Mouse (Mus musculus): ENCODE data around the gene Wdr25. TPM values are rescaled to one million over a fixed set of nuclear protein-coding genes. Genes with fewer than 3 reads are reported as not detected.

Wdr25 gene
- total and polyA plus RNA-seq, 3 experiments, result 8.3 to 12.4 (median 10.8) TPM

GRCm38 (mm10) chr12:108918753-108919152 lies 25.3 kb downstream of the Wdr25 start:
- in situ Hi-C loops (cut with MboI; ENCODE audit: low pct_ligation_motif_present, low pct_unique_long_range_greater_than_20kb, low sequenced_read_pairs), result no loop called here
- H3K27ac ChIP-seq (ENCODE audit: insufficient read depth, low read depth), result no peak overlapping the region

GRCm38 (mm10) chr12:108926606-108927111 lies 33.2 kb downstream of the Wdr25 start:
- H3K4me2 ChIP-seq (ENCODE audit: insufficient read depth, low read depth, poor library complexity, severe bottlenecking), result no peak overlapping the region
- H3K36me3 ChIP-seq (replicated peaks in 1 of 2; ENCODE audit: control insufficient read depth in 1 of 2, insufficient read depth in 1 of 2, low read length in 1 of 2), result peaks cover 0 to 54% of the 10 kb centered on the region in 2 experiments
- H3K4me1 ChIP-seq (ENCODE audit: control insufficient read depth in 1 of 2, insufficient read depth in 2 of 2), result peaks cover 0 to 4% of the 10 kb centered on the region in 2 experiments; a peak in 2 of 4 replicates
- no peak for TF ChIP-seq USF1 (IDR thresholded peaks at IDR 0.05; ENCODE audit: low read depth, low read length)
- no peak for TF ChIP-seq MEF2A (IDR thresholded peaks at IDR 0.05; ENCODE audit: borderline replicate concordance, low read depth, low read length)
- TF ChIP-seq NELFE (IDR thresholded peaks at IDR 0.05; ENCODE audit: low read depth, low read length), result no peak
- H3K27me3 ChIP-seq (replicated peaks), result no peaks in the 10 kb centered on the region
- H3K27ac ChIP-seq (ENCODE audit: insufficient read depth, low read depth), result no peak overlapping the region
- H3K9ac ChIP-seq (ENCODE audit: insufficient read depth, low read depth), result no peak overlapping the region
- in situ Hi-C loops (cut with MboI; ENCODE audit: low pct_ligation_motif_present, low pct_unique_long_range_greater_than_20kb, low sequenced_read_pairs), result no loop called here
- no peaks in the 10 kb centered on the region for H3K9me3 ChIP-seq (replicated peaks; ENCODE audit: low read length)
- DNase-seq (ENCODE audit: extremely low read depth), result no peak
- no peak overlapping the region for H3K4me3 ChIP-seq (replicated peaks in 1 of 3; ENCODE audit: low read depth in 2 of 3, low read length in 2 of 3, poor library complexity in 1 of 3)
- dilution Hi-C loops (cut with MboI; ENCODE audit: extremely low pct_ligation_motif_present, extremely low pct_unique_long_range_greater_than_20kb, low sequenced_read_pairs), result no loop called here
- H3K79me2 ChIP-seq (replicated peaks; ENCODE audit: control insufficient read depth, extremely low read depth, insufficient read depth, poor library complexity, severe bottlenecking), result no peaks in the 10 kb centered on the region

More at GRCm38 (mm10) chr12:108918753-108919152, 25.3 kb downstream of the Wdr25 start:
- no peak for DNase-seq (ENCODE audit: extremely low read depth)
- Histone ChIP-seq H3K9ac (ENCODE audit: insufficient read depth, low read depth) (no peak overlapping the region), H3K4me1 (ENCODE audit: control insufficient read depth in 1 of 2, insufficient read depth in 2 of 2) (peaks cover 0 to 9% of the 10 kb centered on the region in 2 experiments; a peak in 1 of 4 replicates), H3K4me2 (ENCODE audit: insufficient read depth, low read depth, poor library complexity, severe bottlenecking) (no peak overlapping the region), H3K4me3 (replicated peaks in 1 of 3; ENCODE audit: low read depth in 2 of 3, low read length in 2 of 3, poor library complexity in 1 of 3) (no peak overlapping the region), H3K9me3 (replicated peaks; ENCODE audit: low read length) (no peaks in the 10 kb centered on the region), H3K79me2 (replicated peaks; ENCODE audit: control insufficient read depth, extremely low read depth, insufficient read depth, poor library complexity, severe bottlenecking) (no peaks in the 10 kb centered on the region), H3K27me3 (replicated peaks) (no peaks in the 10 kb centered on the region), H3K36me3 (replicated peaks in 1 of 2; ENCODE audit: control insufficient read depth in 1 of 2, insufficient read depth in 1 of 2, low read length in 1 of 2) (peaks cover 0 to 49% of the 10 kb centered on the region in 2 experiments)
- TF ChIP-seq USF1 (IDR thresholded peaks at IDR 0.05; ENCODE audit: low read depth, low read length) (no peak), NELFE (IDR thresholded peaks at IDR 0.05; ENCODE audit: low read depth, low read length) (no peak), E2F4 (IDR thresholded peaks at IDR 0.05; ENCODE audit: insufficient replicate concordance, low read depth, low read length) (no peak), POLR2AphosphoS2 (IDR thresholded peaks at IDR 0.05; ENCODE audit: low read depth, low read length) (no peak), CHD2 (IDR thresholded peaks at IDR 0.05; ENCODE audit: low read length) (no peak), SIN3A (IDR thresholded peaks at IDR 0.05; ENCODE audit: low read length) (no peak), ZC3H11A (IDR thresholded peaks at IDR 0.05; ENCODE audit: low read depth, low read length) (no peak), PAX5 (IDR thresholded peaks at IDR 0.05; ENCODE audit: low read length) (no peak)
- dilution Hi-C loops (cut with MboI; ENCODE audit: extremely low pct_ligation_motif_present, extremely low pct_unique_long_range_greater_than_20kb, low sequenced_read_pairs), result no loop called here

GRCm38 (mm10) chr12:108928249-108928648 lies 34.8 kb downstream of the Wdr25 start:
- H3K4me2 ChIP-seq (ENCODE audit: insufficient read depth, low read depth, poor library complexity, severe bottlenecking), result no peak overlapping the region
- no peak overlapping the region for H3K4me3 ChIP-seq (replicated peaks in 1 of 3; ENCODE audit: low read depth in 2 of 3, low read length in 2 of 3, poor library complexity in 1 of 3)
- no peak overlapping the region for H3K9ac ChIP-seq (ENCODE audit: insufficient read depth, low read depth)
- no peaks in the 10 kb centered on the region for H3K27me3 ChIP-seq (replicated peaks)
- peaks cover 0 to 11% of the 10 kb centered on the region in 2 experiments; a peak in 2 of 4 replicates for H3K4me1 ChIP-seq (ENCODE audit: control insufficient read depth in 1 of 2, insufficient read depth in 2 of 2)
- no peaks in the 10 kb centered on the region for H3K79me2 ChIP-seq (replicated peaks; ENCODE audit: control insufficient read depth, extremely low read depth, insufficient read depth, poor library complexity, severe bottlenecking)
- H3K9me3 ChIP-seq (replicated peaks; ENCODE audit: low read length), result no peaks in the 10 kb centered on the region
- H3K36me3 ChIP-seq (replicated peaks in 1 of 2; ENCODE audit: control insufficient read depth in 1 of 2, insufficient read depth in 1 of 2, low read length in 1 of 2), result peaks cover 0 to 53% of the 10 kb centered on the region in 2 experiments
- TF ChIP-seq E2F4 (IDR thresholded peaks at IDR 0.05; ENCODE audit: insufficient replicate concordance, low read depth, low read length) (no peak), ZMIZ1 (IDR thresholded peaks at IDR 0.05; ENCODE audit: low read depth, low read length) (no peak), BHLHE40 (IDR thresholded peaks at IDR 0.05; ENCODE audit: low read depth, low read length) (no peak), USF1 (IDR thresholded peaks at IDR 0.05; ENCODE audit: low read depth, low read length) (no peak), CHD1 (IDR thresholded peaks at IDR 0.05; ENCODE audit: low read depth, low read length) (no peak), ELF1 (IDR thresholded peaks at IDR 0.05; ENCODE audit: low read depth, low read length) (no peak), UBTF (IDR thresholded peaks at IDR 0.05; ENCODE audit: low read depth, low read length) (no peak), PAX5 (IDR thresholded peaks at IDR 0.05; ENCODE audit: low read length) (no peak), RAD21 (IDR thresholded peaks at IDR 0.05; ENCODE audit: low read depth, low read length) (no peak), TCF12 (IDR thresholded peaks at IDR 0.05; ENCODE audit: low read depth, low read length) (no peak), EP300 (IDR thresholded peaks at IDR 0.05; ENCODE audit: low read length) (no peak), POLR2AphosphoS2 (IDR thresholded peaks at IDR 0.05; ENCODE audit: low read depth, low read length) (no peak), CTCF (conservative IDR thresholded peaks at IDR 0.05 in 1 of 2, IDR thresholded peaks at IDR 0.05 in 1 of 2; ENCODE audit: low read depth in 2 of 2, low read length in 2 of 2) (no peak), SIN3A (IDR thresholded peaks at IDR 0.05; ENCODE audit: low read length) (no peak), IRF4 (IDR thresholded peaks at IDR 0.05; ENCODE audit: low read depth, low read length) (no peak), TBP (conservative IDR thresholded peaks at IDR 0.05; ENCODE audit: low read depth, low read length) (no peak), CHD2 (IDR thresholded peaks at IDR 0.05; ENCODE audit: low read length) (no peak), MEF2A (IDR thresholded peaks at IDR 0.05; ENCODE audit: borderline replicate concordance, low read depth, low read length) (no peak), MAX (IDR thresholded peaks at IDR 0.05; ENCODE audit: low read length) (no peak)
- no peak for DNase-seq (ENCODE audit: extremely low read depth)
- in situ Hi-C loops (cut with MboI; ENCODE audit: low pct_ligation_motif_present, low pct_unique_long_range_greater_than_20kb, low sequenced_read_pairs) (no loop called here), dilution Hi-C loops (cut with MboI; ENCODE audit: extremely low pct_ligation_motif_present, extremely low pct_unique_long_range_greater_than_20kb, low sequenced_read_pairs) (no loop called here)
- H3K27ac ChIP-seq (ENCODE audit: insufficient read depth, low read depth), result no peak overlapping the region
